Mouse (Mus musculus): ENCODE measurements around the gene Gm14295. TPM values are rescaled to one million over a fixed set of nuclear protein-coding genes. Genes with fewer than 3 reads are reported as not detected.
A peak's percentile ranks its signal among the peaks of the same experiment; 100 is the strongest.
"Not testable (repeated sequence)": the region's sequence is repeated elsewhere in the genome, so short reads cannot be mapped to it uniquely, and the experiment has no call there.

The Gm14295 gene
- polyA plus RNA-seq (2016; fragmentation: Nextera tagmentation; extraction: Ambion mirVana): 12.0 and 14.1 TPM in 2 replicates

DNA sequence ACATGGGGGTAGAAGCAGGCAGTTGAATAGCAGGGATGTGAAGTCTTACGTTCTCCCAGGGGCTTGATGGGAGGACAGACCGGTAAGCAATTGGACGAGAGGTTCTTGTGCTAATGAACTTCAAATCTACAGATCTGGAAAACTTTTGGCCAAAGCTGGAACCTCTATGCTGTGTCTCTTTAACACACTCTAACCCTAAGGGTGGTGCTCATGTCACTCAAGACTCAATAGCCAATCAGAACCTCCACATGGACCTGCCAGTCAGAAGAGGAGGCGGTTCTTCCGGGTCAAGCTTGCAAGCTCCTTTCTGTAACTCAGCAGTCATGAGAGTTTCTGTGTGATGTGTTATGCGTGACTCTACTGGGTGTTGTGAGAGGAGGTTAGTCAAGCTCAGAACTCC lies at the start of gene Gm14295:
Gene Gm14295 (plus strand): TSS at position 301 of the 400 bp plus-strand sequence.
- no CpG with 5 or more reads among the region's 6 CpGs for WGBS
- not testable (repeated sequence) for H3K9me3 ChIP-seq; H3K27me3 ChIP-seq; ATAC-seq (ENCODE audit: insufficient number of reproducible peaks, insufficient read depth, low FRiP score, low TSS enrichment, low read depth); H3K36me3 ChIP-seq; H3K4me1 ChIP-seq (replicated peaks); H3K27ac ChIP-seq
- Histone ChIP-seq H3K4me2 (peak within 1 kb of the TSS; percentile 43), H3K9ac (replicated peaks) (peak within 1 kb of the TSS; percentile 54; the same call in 1 of the 2 replicates), H3K4me3 (replicated peaks) (peak within 1 kb of the TSS; percentile 46)

DNA sequence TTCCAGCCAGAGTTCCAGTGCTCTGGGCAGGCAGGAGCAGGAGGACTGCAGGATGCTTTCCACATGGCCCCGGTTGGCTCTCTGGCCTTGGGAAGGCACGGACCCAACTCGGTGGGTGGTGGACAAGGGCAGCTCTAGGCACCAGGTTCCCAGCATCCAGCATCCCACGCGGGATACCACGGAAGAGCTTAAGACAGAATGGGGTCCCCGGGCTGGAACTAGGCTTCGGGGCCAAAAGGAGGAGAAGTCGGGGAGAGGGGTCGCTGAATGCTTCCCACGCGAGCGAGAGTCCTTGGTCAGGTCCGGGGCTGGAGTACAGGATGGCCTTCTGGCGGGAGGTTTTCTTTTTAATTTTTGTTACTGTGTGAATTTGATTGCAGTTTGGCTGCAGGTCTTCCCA lies 373 bp downstream of the Gm14295 start:
- not testable (repeated sequence) for ATAC-seq (ENCODE audit: insufficient number of reproducible peaks, insufficient read depth, low FRiP score, low TSS enrichment, low read depth); H3K27ac ChIP-seq
- peak overlapping the region; percentile 54; the same call in 1 of the 2 replicates for H3K9ac ChIP-seq (replicated peaks)

DNA sequence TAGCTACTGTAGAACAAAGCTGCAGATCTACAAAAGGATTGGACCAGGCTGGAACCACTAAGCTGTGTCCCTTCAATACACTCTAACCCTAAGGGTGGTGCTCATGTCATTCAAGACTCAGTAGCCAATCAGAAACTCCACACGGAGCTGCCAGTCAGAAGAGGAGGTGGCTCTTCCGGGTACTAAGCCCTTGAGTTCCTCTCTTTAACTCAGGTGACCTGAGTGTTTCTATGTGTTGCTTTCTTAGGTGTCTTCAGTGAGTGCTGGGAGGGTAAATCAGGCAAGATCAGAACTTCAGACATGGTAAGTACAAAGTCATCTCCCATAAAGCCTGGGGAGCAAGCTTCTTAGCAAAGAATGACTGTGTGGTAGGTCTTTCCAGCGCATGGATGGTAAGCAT lies 32.4 kb downstream of the Gm14295 start, which contains the start of gene Gm14408:
Gene Gm14408 (plus strand): TSS at position 301 of the 400 bp plus-strand sequence.
- H3K36me3 ChIP-seq; H3K4me2 ChIP-seq; H3K27me3 ChIP-seq; H3K27ac ChIP-seq; H3K9ac ChIP-seq (replicated peaks); ATAC-seq (ENCODE audit: insufficient number of reproducible peaks, insufficient read depth, low FRiP score, low TSS enrichment, low read depth); H3K4me1 ChIP-seq (replicated peaks); H3K4me3 ChIP-seq (replicated peaks); H3K9me3 ChIP-seq: not testable (repeated sequence)
- WGBS: 91% methylated on average over 1 of the region's 3 CpGs

More for the DNA sequence above, 373 bp downstream of the Gm14295 start:
- H3K27me3 ChIP-seq; H3K36me3 ChIP-seq; H3K4me1 ChIP-seq (replicated peaks); H3K9me3 ChIP-seq: not testable (repeated sequence)
- H3K4me2 ChIP-seq: peak overlapping the region; percentile 43
- 22% methylated on average over 15 of the region's 15 CpGs for WGBS
- peak overlapping the region; percentile 46 for H3K4me3 ChIP-seq (replicated peaks)

Other genes with a start within 250 kb of the Gm14295 start
- 23.0 and 24.3 TPM in 2 replicates for gene Gm14308, start 162.3 kb upstream of the Gm14295 start, polyA plus RNA-seq (2016; fragmentation: Nextera tagmentation; extraction: Ambion mirVana)
- 9.6 and 10.3 TPM in 2 replicates for gene Zfp973, start 128.1 kb upstream of the Gm14295 start, polyA plus RNA-seq (2016; fragmentation: Nextera tagmentation; extraction: Ambion mirVana)
- 29.4 and 33.6 TPM in 2 replicates for gene Gm14305, start 90.3 kb upstream of the Gm14295 start, polyA plus RNA-seq (2016; fragmentation: Nextera tagmentation; extraction: Ambion mirVana)
- gene Gm14408, start 32.5 kb downstream of the Gm14295 start, polyA plus RNA-seq (2016; fragmentation: Nextera tagmentation; extraction: Ambion mirVana): not detected in 2 replicates
- 14.0 and 14.1 TPM in 2 replicates for gene Gm14296, start 129.2 kb downstream of the Gm14295 start, polyA plus RNA-seq (2016; fragmentation: Nextera tagmentation; extraction: Ambion mirVana)
- 9.9 and 15.6 TPM in 2 replicates for gene Gm14419, start 202.3 kb downstream of the Gm14295 start, polyA plus RNA-seq (2016; fragmentation: Nextera tagmentation; extraction: Ambion mirVana)

Measured in limb, embryonic 12.5 days (tissue).